Mouse (Mus musculus): ENCODE results near the gene Tfr2.

The Tfr2 gene

GRCm38 (mm10) chr5:137539291-137539801, 30.3 kb upstream of the Tfr2 start:
- DNase-seq = peak; percentile 88

GRCm38 (mm10) chr5:137540991-137541390, 28.6 kb upstream of the Tfr2 start:
- DNase-seq = no peak

GRCm38 (mm10) chr5:137541768-137542540, 27.7 kb upstream of the Tfr2 start:
- DNase-seq = peak; percentile 89

GRCm38 (mm10) chr5:137544926-137545325, 24.7 kb upstream of the Tfr2 start:
- DNase-seq = no peak

- no peak for DNase-seq
Measured at GRCm38 (mm10) chr5:137545596-137545995, 24.0 kb upstream of the Tfr2 start.

- DNase-seq = no peak
Measured at GRCm38 (mm10) chr5:137549840-137550239, 19.8 kb upstream of the Tfr2 start.

GRCm38 (mm10) chr5:137551119-137551518, 18.5 kb upstream of the Tfr2 start:
- no peak for DNase-seq

GRCm38 (mm10) chr5:137553000-137553399, 16.6 kb upstream of the Tfr2 start:
- DNase-seq = no peak

GRCm38 (mm10) chr5:137553411-137553837, 16.2 kb upstream of the Tfr2 start, which contains the start of gene Actl6b:
Gene Actl6b, plus strand, starts transcription at chr5:137553517.
- peak; percentile 95 for DNase-seq

- peak; percentile 63 for DNase-seq
Measured at GRCm38 (mm10) chr5:137553898-137554297, 15.7 kb upstream of the Tfr2 start.

- DNase-seq = no peak
Measured at GRCm38 (mm10) chr5:137561556-137561955, 8.1 kb upstream of the Tfr2 start.

GRCm38 (mm10) chr5:137562965-137563364, 6.7 kb upstream of the Tfr2 start:
- no peak for DNase-seq

GRCm38 (mm10) chr5:137565744-137566143, 3.9 kb upstream of the Tfr2 start:
- DNase-seq = no peak

GRCm38 (mm10) chr5:137566416-137566815, 3.2 kb upstream of the Tfr2 start:
- DNase-seq = no peak

GRCm38 (mm10) chr5:137568223-137568798, 1.3 kb upstream of the Tfr2 start:
- no peak for DNase-seq

GRCm38 (mm10) chr5:137569031-137569430, 609 bp upstream of the Tfr2 start:
- DNase-seq = no peak

GRCm38 (mm10) chr5:137570181-137570580, 541 bp downstream of the Tfr2 start:
- DNase-seq = no peak

- DNase-seq = no peak
Measured at GRCm38 (mm10) chr5:137570691-137571586, 1.3 kb downstream of the Tfr2 start.

- peak; percentile 86 for DNase-seq
Measured at GRCm38 (mm10) chr5:137574470-137574901, 4.8 kb downstream of the Tfr2 start.

GRCm38 (mm10) chr5:137580246-137580645, 10.6 kb downstream of the Tfr2 start:
- no peak for DNase-seq

GRCm38 (mm10) chr5:137582702-137583101, 13.1 kb downstream of the Tfr2 start:
- DNase-seq = no peak

- DNase-seq = no peak
Measured at GRCm38 (mm10) chr5:137583670-137584169, 14.1 kb downstream of the Tfr2 start.

- DNase-seq = peak; percentile 76
Measured at GRCm38 (mm10) chr5:137584976-137585375, 15.3 kb downstream of the Tfr2 start.
